Mouse (Mus musculus): ENCODE results near the gene Hpca. TPM values are rescaled to one million over a fixed set of nuclear protein-coding genes. Genes with fewer than 3 reads are reported as not detected.

Gene Hpca
- polyA plus RNA-seq, 1 experiment, result not detected

- no peak for TF ChIP-seq POLR2A (IDR thresholded peaks at IDR 0.05; ENCODE audit: low read depth, low read length)
- TF ChIP-seq CTCF (IDR thresholded peaks at IDR 0.05; ENCODE audit: extremely low read depth, insufficient read depth, insufficient read length, insufficient replicate concordance), result no peak
- Histone ChIP-seq H3K4me3 (ENCODE audit: extremely low read depth, insufficient read depth, insufficient read length) (no peak overlapping the region), H3K27ac (ENCODE audit: insufficient read depth, low read length) (peak overlapping the region; percentile 50; the same call in 1 of the 2 replicates), H3K4me1 (ENCODE audit: control insufficient read depth, insufficient read depth, insufficient read length) (no peaks in the 10 kb centered on the region), H3K36me3 (ENCODE audit: control insufficient read depth, insufficient read depth, low read length) (peaks cover 35% of the 10 kb centered on the region), H3K27me3 (ENCODE audit: control insufficient read depth, insufficient read depth, low read length) (no peaks in the 10 kb centered on the region)
- no peak for DNase-seq (ENCODE audit: low read depth in 1 of 2, low spot score in 2 of 2)
- 79% methylated on average over 6 of the region's 6 CpGs for WGBS
Observed at GRCm38 (mm10) chr4:129081512-129081911, 40.3 kb downstream of the Hpca start.

DNA sequence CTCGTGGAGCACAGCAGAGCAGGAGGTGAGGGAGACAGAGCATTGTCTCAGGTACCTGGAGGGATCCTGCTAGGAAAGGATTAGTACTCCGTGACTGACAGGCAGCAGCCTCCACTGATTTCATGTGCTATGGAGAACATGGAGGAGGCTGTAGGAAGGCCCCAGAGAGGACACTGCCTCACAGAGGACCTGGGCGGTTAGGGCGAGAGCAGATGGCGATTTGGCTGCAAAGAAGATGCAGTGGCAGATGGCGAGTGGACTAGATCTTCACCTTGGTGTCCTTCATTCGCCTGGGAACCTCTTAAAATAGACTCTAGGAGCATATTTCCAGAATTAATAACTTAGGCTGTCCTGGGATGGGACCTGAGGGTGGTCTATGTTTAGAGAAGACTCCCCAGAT, 40.8 kb downstream of the Hpca start:
- WGBS, result 89% methylated on average over 7 of the region's 7 CpGs
- Histone ChIP-seq H3K4me1 (ENCODE audit: control insufficient read depth, insufficient read depth, insufficient read length) (no peaks in the 10 kb centered on the region), H3K27ac (ENCODE audit: insufficient read depth, low read length) (0 out of 2 replicates have a peak overlapping the region, but pooled peaks have one; percentile 50), H3K27me3 (ENCODE audit: control insufficient read depth, insufficient read depth, low read length) (no peaks in the 10 kb centered on the region), H3K4me3 (ENCODE audit: extremely low read depth, insufficient read depth, insufficient read length) (no peak overlapping the region), H3K36me3 (ENCODE audit: control insufficient read depth, insufficient read depth, low read length) (peaks cover 37% of the 10 kb centered on the region)
- DNase-seq (ENCODE audit: low read depth in 1 of 2, low spot score in 2 of 2), result no peak
- TF ChIP-seq POLR2A (IDR thresholded peaks at IDR 0.05; ENCODE audit: low read depth, low read length) (no peak), CTCF (IDR thresholded peaks at IDR 0.05; ENCODE audit: extremely low read depth, insufficient read depth, insufficient read length, insufficient replicate concordance) (no peak)

DNA sequence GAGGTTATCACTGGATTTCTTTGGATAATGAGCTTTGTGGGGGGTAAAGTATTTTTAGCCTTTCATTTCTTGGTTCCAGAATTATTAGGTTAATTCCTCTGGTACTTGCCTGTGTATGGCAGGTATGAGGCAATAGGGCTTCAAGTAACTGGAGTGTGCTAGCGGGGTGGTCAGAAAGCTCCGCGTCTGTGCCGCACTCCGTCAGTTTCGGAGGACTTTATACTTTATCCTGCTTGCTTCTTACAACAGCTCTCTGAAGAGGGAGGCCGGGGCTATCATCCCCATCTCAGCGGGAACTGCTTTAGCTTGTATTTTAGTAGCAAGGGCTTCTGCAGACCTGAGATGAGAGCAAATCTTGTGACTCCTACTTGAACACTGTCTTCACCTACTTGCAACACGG, 42.7 kb downstream of the Hpca start:
- H3K36me3 ChIP-seq (ENCODE audit: control insufficient read depth, insufficient read depth, low read length), result peaks cover 45% of the 10 kb centered on the region
- 95% methylated on average over 9 of the region's 9 CpGs for WGBS
- no peak overlapping the region for H3K4me3 ChIP-seq (ENCODE audit: extremely low read depth, insufficient read depth, insufficient read length)
- H3K27me3 ChIP-seq (ENCODE audit: control insufficient read depth, insufficient read depth, low read length), result no peaks in the 10 kb centered on the region
- H3K4me1 ChIP-seq (ENCODE audit: control insufficient read depth, insufficient read depth, insufficient read length), result no peaks in the 10 kb centered on the region
- no peak for DNase-seq (ENCODE audit: low read depth in 1 of 2, low spot score in 2 of 2)
- TF ChIP-seq POLR2A (IDR thresholded peaks at IDR 0.05; ENCODE audit: low read depth, low read length), result no peak
- H3K27ac ChIP-seq (ENCODE audit: insufficient read depth, low read length), result no peak overlapping the region

DNA sequence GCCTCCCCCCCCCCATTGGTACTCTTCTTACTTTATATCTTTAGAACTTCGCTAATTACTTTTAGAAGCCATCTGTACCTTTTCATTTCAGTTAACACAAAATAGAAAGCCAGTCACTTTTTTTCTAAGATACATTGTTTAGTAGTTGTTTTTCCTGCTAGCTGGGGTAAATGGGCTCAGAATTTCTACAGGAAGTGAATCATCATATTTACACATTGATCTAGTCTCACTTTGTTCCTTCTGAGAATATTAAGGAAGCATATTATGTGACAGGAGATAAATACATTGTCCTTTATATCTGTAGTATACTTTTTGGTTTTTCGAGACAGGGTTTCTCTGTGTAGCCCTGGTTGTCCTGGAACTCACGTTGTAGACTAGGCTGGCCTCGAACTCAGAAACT, 53.0 kb downstream of the Hpca start:
- no peak for DNase-seq (ENCODE audit: low read depth in 1 of 2, low spot score in 2 of 2)
- TF ChIP-seq POLR2A (IDR thresholded peaks at IDR 0.05; ENCODE audit: low read depth, low read length) (no peak), CTCF (IDR thresholded peaks at IDR 0.05; ENCODE audit: extremely low read depth, insufficient read depth, insufficient read length, insufficient replicate concordance) (no peak)
- peaks cover 4% of the 10 kb centered on the region for H3K36me3 ChIP-seq (ENCODE audit: control insufficient read depth, insufficient read depth, low read length)
- no peaks in the 10 kb centered on the region for H3K27me3 ChIP-seq (ENCODE audit: control insufficient read depth, insufficient read depth, low read length)
- 86% methylated on average over 4 of the region's 4 CpGs for whole genome bisulfite sequencing
- H3K4me3 ChIP-seq (ENCODE audit: extremely low read depth, insufficient read depth, insufficient read length), result no peak overlapping the region
- peaks cover 12% of the 10 kb centered on the region for H3K4me1 ChIP-seq (ENCODE audit: control insufficient read depth, insufficient read depth, insufficient read length)
- H3K27ac ChIP-seq (ENCODE audit: insufficient read depth, low read length), result no peak overlapping the region

GRCm38 (mm10) chr4:129067638-129068415, 54.0 kb downstream of the Hpca start:
- Histone ChIP-seq H3K36me3 (ENCODE audit: control insufficient read depth, insufficient read depth, low read length) (no peaks in the 10 kb centered on the region), H3K27ac (ENCODE audit: insufficient read depth, low read length) (peak overlapping the region; percentile 29), H3K4me3 (ENCODE audit: extremely low read depth, insufficient read depth, insufficient read length) (no peak overlapping the region), H3K27me3 (ENCODE audit: control insufficient read depth, insufficient read depth, low read length) (no peaks in the 10 kb centered on the region), H3K4me1 (ENCODE audit: control insufficient read depth, insufficient read depth, insufficient read length) (peaks cover 15% of the 10 kb centered on the region)
- WGBS, result 81% methylated on average over 5 of the region's 5 CpGs
- no peak for DNase-seq (ENCODE audit: low read depth in 1 of 2, low spot score in 2 of 2)
- TF ChIP-seq POLR2A (IDR thresholded peaks at IDR 0.05; ENCODE audit: low read depth, low read length), result no peak
- no peak for TF ChIP-seq CTCF (IDR thresholded peaks at IDR 0.05; ENCODE audit: extremely low read depth, insufficient read depth, insufficient read length, insufficient replicate concordance)

DNA sequence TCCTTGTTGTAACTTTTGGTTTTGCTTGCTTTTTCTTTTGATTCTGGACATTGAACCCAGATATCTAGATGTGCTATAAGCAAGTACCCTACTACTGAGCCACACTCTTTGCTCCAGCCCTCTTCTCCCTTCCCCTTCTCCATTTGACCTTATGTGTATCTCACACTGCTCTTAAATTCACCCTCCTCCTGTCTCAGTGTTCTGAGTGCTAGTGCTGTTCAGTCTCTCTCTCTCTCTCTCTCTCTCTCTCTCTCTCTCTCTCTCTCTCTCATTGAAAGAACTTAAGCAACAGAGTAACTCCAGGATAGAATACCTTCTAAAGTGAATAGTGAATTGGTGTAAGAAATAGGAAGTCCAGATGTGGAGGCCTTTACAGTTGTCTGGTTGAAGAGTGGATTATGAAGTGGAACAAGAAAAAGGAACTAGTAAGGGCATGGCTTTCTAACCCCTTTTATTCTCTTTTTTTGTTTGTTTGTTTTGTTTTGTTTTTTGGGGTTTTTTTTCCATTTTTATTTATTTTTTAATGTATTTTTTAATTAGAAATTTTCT, 56.1 kb downstream of the Hpca start:
- Histone ChIP-seq H3K4me1 (ENCODE audit: control insufficient read depth, insufficient read depth, insufficient read length) (peaks cover 19% of the 10 kb centered on the region), H3K4me3 (ENCODE audit: extremely low read depth, insufficient read depth, insufficient read length) (no peak overlapping the region)

More for the DNA sequence above, 56.1 kb downstream of the Hpca start:
- Histone ChIP-seq H3K36me3 (ENCODE audit: control insufficient read depth, insufficient read depth, low read length) (no peaks in the 10 kb centered on the region), H3K27ac (ENCODE audit: insufficient read depth, low read length) (no peak overlapping the region; the same call in 1 of the 2 replicates), H3K27me3 (ENCODE audit: control insufficient read depth, insufficient read depth, low read length) (no peaks in the 10 kb centered on the region)
- no peak for TF ChIP-seq CTCF (IDR thresholded peaks at IDR 0.05; ENCODE audit: extremely low read depth, insufficient read depth, insufficient read length, insufficient replicate concordance)
- no peak for TF ChIP-seq POLR2A (IDR thresholded peaks at IDR 0.05; ENCODE audit: low read depth, low read length)
- no peak for DNase-seq (ENCODE audit: low read depth in 1 of 2, low spot score in 2 of 2)

Data from spleen, adult 2 months (tissue).